Mouse (Mus musculus) brain, embryonic 14.5 days (tissue): ENCODE measurements around the gene Dido1.

Experiments used
- CTCF ChIP-seq: fragments of 200-500 bp; IDR thresholded peaks from 2 replicates; pipeline ENCODE4 v1.5.1; 2012; ENCODE audit warnings: inconsistent platforms, mild to moderate bottlenecking, moderate library complexity, borderline replicate concordance; ENCODE audit not compliant: insufficient read depth, insufficient read length; ENCODE audit errors: extremely low read depth
- POLR2A ChIP-seq: fragments of 200-500 bp; IDR thresholded peaks from 2 replicates; pipeline ENCODE4 v1.6.1; 2012; ENCODE audit warnings: mild to moderate bottlenecking, inconsistent platforms, borderline replicate concordance; ENCODE audit not compliant: poor library complexity, insufficient read depth, insufficient read length, severe bottlenecking; ENCODE audit errors: extremely low read depth

- no peak for TF ChIP-seq POLR2A
- no peak for TF ChIP-seq CTCF
Measured at GRCm38 (mm10) chr2:180726658-180727442, 17.1 kb upstream of the Dido1 start.
